Comparison of ENCODE assay signal across 8 mouse cellular contexts in the genomic region with DNA sequence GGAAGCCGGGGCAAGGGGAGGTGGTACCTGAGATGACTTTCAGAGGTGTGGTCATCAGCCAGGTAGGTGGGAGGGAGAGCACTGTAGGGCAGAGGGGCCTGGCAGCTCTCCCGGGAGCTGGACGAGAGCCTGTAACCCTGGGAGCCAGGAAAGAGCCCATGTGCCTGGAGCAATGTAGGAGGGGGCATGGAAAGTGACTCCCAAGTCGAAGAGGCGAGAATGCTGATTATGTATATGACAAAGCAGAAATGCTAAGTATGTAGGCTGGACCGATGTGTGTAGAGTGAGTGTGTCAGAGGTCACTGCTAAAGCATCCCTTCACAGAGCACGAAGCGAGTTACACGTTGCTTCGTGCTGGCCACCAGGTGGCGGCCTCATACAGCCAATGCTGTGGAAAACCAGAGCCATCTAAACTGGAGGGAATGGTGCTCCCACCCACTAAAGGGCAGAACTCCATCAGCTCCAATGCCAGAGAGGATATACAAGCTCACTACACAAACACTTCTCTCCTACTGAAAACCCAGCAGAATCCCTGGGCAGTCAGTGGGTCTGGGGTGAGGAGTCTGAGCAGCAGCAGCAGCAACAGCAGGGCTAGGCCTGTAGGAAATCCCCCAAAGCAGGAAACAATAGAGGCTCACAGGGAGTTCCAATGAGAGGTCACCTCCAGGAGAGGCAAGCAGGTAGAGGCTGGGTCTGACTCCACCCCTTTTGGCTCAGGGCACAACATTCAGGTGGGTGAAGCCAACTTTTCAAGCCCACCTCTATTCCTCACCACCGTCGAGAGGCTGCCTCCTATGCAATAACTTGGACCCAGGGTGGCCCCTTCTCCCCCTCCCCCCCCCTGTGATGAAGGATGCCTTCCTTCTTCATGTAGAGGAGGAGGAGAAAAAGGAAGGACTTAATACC.
DNase-seq lines count a peak whose midpoint lies in the region; ATAC-seq lines count a peak whose summit lies in the region.

No protein-coding gene starts in this region.

- H3K4me3 ChIP-seq in liver, embryonic 16.5 days (ENCODE audit: low read depth, low read length) = no peak overlapping the region
- no peak overlapping the region for H3K4me3 ChIP-seq in neural tube, embryonic 12.5 days

- no peaks in the 10 kb centered on the region for H3K9me3 ChIP-seq in liver, embryonic 16.5 days (replicated peaks; ENCODE audit: control insufficient read depth, low read length)
- no peaks in the 10 kb centered on the region for H3K9me3 ChIP-seq in neural tube, embryonic 12.5 days

- no peaks in the 10 kb centered on the region for H3K36me3 ChIP-seq in liver, embryonic 16.5 days (ENCODE audit: control insufficient read depth, insufficient read depth)
- H3K36me3 ChIP-seq in neural tube, embryonic 12.5 days = no peaks in the 10 kb centered on the region

- H3K27me3 ChIP-seq in liver, embryonic 16.5 days (ENCODE audit: control insufficient read depth, insufficient read depth, low read depth, low read length) = no peaks in the 10 kb centered on the region
- no peaks in the 10 kb centered on the region for H3K27me3 ChIP-seq in neural tube, embryonic 12.5 days (replicated peaks)

- no peak overlapping the region for H3K9ac ChIP-seq in liver, embryonic 16.5 days (ENCODE audit: low read depth, low read length)
- no peak overlapping the region for H3K9ac ChIP-seq in neural tube, embryonic 12.5 days

- ATAC-seq in liver, embryonic 16.5 days (ENCODE audit: low read depth) = peak; percentile 49
- ATAC-seq in neural tube, embryonic 12.5 days (ENCODE audit: low FRiP score, low read depth) = peak; percentile 78

- peak; percentile 67 to 69 for DNase-seq in B cell, adult 2 months
- peak; percentile 86 for DNase-seq in ZHBTc4 (ENCODE audit: low read depth, low spot score)
- peak; percentile 90 for DNase-seq in embryo, embryonic 11 days
- peak; percentile 84 to 85 for DNase-seq in heart, adult 18-20 months
- peak; percentile 68 for DNase-seq in kidney, adult 18-20 months
- peak; percentile 50 for DNase-seq in telencephalon, adult 2 months (ENCODE audit: low read depth, low spot score)

- peaks cover 2% of the 10 kb centered on the region; the same call in 1 of the 2 replicates for H3K4me1 ChIP-seq in liver, embryonic 16.5 days (ENCODE audit: control insufficient read depth, low read depth, low read length)
- H3K4me1 ChIP-seq in neural tube, embryonic 12.5 days = no peaks in the 10 kb centered on the region; the same call in 1 of the 2 replicates

- H3K4me2 ChIP-seq in liver, embryonic 16.5 days (ENCODE audit: low read depth, low read length) = no peak overlapping the region
- H3K4me2 ChIP-seq in neural tube, embryonic 12.5 days (replicated peaks) = no peak overlapping the region

- 40% methylated on average over 13 of the region's 13 CpGs for WGBS in liver, embryonic 16.5 days (ENCODE audit: insufficient replicate concordance)
- 25% methylated on average over 13 of the region's 13 CpGs for WGBS in neural tube, embryonic 12.5 days

- H3K27ac ChIP-seq in liver, embryonic 16.5 days (ENCODE audit: low read length) = no peak overlapping the region
- no peak overlapping the region for H3K27ac ChIP-seq in neural tube, embryonic 12.5 days
